Mouse (Mus musculus) brain, embryonic 14.5 days (tissue): ENCODE results near the gene Olfr878.

Source experiments
- CTCF ChIP-seq: fragments of 200-500 bp; IDR thresholded peaks from 2 replicates; pipeline ENCODE4 v1.5.1; 2012; ENCODE audit warnings: inconsistent platforms, mild to moderate bottlenecking, moderate library complexity, borderline replicate concordance; ENCODE audit not compliant: insufficient read depth, insufficient read length; ENCODE audit errors: extremely low read depth
- POLR2A ChIP-seq: fragments of 200-500 bp; IDR thresholded peaks from 2 replicates; pipeline ENCODE4 v1.6.1; 2012; ENCODE audit warnings: mild to moderate bottlenecking, inconsistent platforms, borderline replicate concordance; ENCODE audit not compliant: poor library complexity, insufficient read depth, insufficient read length, severe bottlenecking; ENCODE audit errors: extremely low read depth

DNA sequence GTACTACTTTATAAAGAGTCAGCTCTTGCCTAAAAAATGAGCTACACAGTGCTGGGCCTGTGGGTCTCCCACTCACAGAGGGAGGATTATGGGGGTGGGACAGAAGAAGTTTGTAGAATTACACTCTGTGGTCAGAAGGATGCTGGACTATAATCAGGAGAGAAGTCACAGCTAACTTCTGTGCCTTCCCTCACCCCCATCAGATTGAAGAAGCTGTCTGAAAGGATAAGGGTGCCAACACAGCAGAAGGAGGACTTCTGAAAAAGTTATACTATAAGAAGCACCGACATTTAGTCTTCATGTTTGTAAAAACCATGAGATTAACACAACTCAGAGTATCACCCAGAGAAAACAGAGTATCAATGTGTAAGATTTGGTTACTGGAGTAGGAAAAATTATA, 46.5 kb upstream of the Olfr878 start:
- TF ChIP-seq CTCF (no peak), POLR2A (no peak)
